Mouse (Mus musculus) hindbrain, embryonic 16.5 days (tissue): ENCODE results near the gene Faim. TPM values are rescaled to one million over a fixed set of nuclear protein-coding genes. Genes with fewer than 3 reads are reported as not detected.
A peak's percentile ranks its signal among the peaks of the same experiment; 100 is the strongest.

Experiments
- ATAC-seq: fragments of 200-750 bp; cut with Nextera tagmentation; 2 replicates; pipeline ENCODE4 v1.8.0; 2017; ENCODE audit warnings: moderate TSS enrichment, moderate library complexity
- H3K27ac ChIP-seq: fragments of 300-500 bp; sonication (generic); 2 replicates; pipeline ENCODE4 v1.5.1; 2014; ENCODE audit warnings: low read depth, mild to moderate bottlenecking, control low read depth, low read length, moderate library complexity
- H3K27me3 ChIP-seq: fragments of 300-500 bp; sonication (generic); replicated peaks from 2 replicates; pipeline ENCODE4 v1.6.1; 2014; ENCODE audit warnings: low read length; ENCODE audit not compliant: control insufficient read depth, insufficient read depth
- H3K36me3 ChIP-seq: fragments of 300-500 bp; sonication (generic); 2 replicates; pipeline ENCODE4 v1.6.1; 2014; ENCODE audit warnings: mild to moderate bottlenecking, low read length, moderate library complexity, mixed read lengths; ENCODE audit not compliant: control insufficient read depth, insufficient read depth
- H3K4me1 ChIP-seq: fragments of 300-500 bp; sonication (generic); 2 replicates; pipeline ENCODE4 v1.6.1; 2014; ENCODE audit warnings: low read depth, low read length; ENCODE audit not compliant: control insufficient read depth, insufficient read depth
- H3K4me2 ChIP-seq: fragments of 300-500 bp; sonication (generic); 2 replicates; pipeline ENCODE4 v1.6.1; 2014; ENCODE audit warnings: mild to moderate bottlenecking, low read length, control low read depth, moderate library complexity
- H3K4me3 ChIP-seq: fragments of 300-500 bp; sonication (generic); 2 replicates; pipeline ENCODE4 v1.5.1; 2014; ENCODE audit warnings: mild to moderate bottlenecking, low read length, control low read depth, moderate library complexity
- H3K9ac ChIP-seq: fragments of 300-500 bp; sonication (generic); 2 replicates; pipeline ENCODE4 v1.6.1; 2014; ENCODE audit warnings: low read depth, mild to moderate bottlenecking, control low read depth, low read length, moderate library complexity
- H3K9me3 ChIP-seq: fragments of 300-500 bp; sonication (generic); 2 replicates; pipeline ENCODE4 v1.6.1; 2014; ENCODE audit warnings: mild to moderate bottlenecking, low read length, moderate library complexity; ENCODE audit not compliant: control insufficient read depth
- WGBS: fragments of 180-500 bp; shearing (Covaris S2); extraction: QIAGEN DNeasy Blood & Tissue Kit; methylation state at CpG from one replicate; pipeline ENCODE4 v1.1.7; 2014; 5-methylcytosine and 5-hydroxymethylcytosine counted together
- polyA plus RNA-seq: library from polyadenylated mRNA; unstranded; fragments of >200 nt; fragmentation: Nextera tagmentation; extraction: Ambion mirVana; gene quantifications from 2 replicates; pipeline ENCODE4 v1.2.1, GENCODE M21; 2015

Gene Faim
- polyA plus RNA-seq, 1 experiment from 2014 or later = 115 TPM

DNA sequence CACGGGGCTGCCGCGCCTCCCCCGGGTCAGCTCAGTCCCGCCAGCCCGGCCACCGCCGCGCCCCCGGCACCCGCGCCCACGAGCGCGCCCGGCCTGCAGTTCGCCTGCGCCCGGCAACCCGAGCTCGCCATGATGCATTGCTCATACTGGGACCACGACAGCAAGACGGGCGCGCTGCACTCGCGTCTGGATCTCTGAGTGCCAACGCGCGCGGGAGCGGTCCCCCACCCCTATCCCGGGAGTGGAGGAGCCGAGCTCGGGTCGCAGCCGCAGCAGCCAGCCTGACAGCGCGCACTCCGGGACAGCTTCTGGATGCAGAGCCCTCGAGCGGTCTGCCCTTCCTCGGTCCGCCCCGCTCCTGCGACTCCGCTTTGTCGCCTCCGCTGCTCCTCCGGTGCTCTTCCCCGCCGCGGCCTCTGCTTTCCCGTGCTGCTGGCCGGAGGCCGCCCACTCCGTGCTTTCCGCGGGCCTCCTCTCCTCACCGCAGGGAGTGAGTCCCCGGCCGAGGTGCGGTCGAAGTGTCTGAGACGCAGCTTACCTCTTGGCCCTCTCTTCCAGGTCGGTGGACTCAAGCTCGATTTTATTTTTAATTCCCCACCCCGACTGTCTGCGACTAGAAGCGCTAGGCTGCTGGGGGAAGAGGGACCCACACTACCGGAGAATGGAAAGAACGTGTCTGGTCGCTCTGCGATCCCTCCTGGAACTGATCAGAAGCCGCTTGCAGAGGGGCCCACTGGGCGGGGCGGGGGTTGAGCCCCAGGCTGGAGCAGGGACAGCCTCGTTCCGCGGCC is 29.4 kb upstream of the Faim start:
- Histone ChIP-seq H3K4me1 (peaks cover 26% of the 10 kb centered on the region), H3K27me3 (peaks cover 49% of the 10 kb centered on the region), H3K9me3 (no peaks in the 10 kb centered on the region), H3K4me3 (peak overlapping the region; percentile 41), H3K36me3 (no peaks in the 10 kb centered on the region), H3K9ac (peak overlapping the region; percentile 55), H3K27ac (no peak overlapping the region; the same call in 1 of the 2 replicates), H3K4me2 (peak overlapping the region; percentile 54)
- peak; percentile 35; the same call in 1 of the 2 replicates for ATAC-seq
- WGBS = under 1% methylated on average over 69 of the region's 80 CpGs

DNA sequence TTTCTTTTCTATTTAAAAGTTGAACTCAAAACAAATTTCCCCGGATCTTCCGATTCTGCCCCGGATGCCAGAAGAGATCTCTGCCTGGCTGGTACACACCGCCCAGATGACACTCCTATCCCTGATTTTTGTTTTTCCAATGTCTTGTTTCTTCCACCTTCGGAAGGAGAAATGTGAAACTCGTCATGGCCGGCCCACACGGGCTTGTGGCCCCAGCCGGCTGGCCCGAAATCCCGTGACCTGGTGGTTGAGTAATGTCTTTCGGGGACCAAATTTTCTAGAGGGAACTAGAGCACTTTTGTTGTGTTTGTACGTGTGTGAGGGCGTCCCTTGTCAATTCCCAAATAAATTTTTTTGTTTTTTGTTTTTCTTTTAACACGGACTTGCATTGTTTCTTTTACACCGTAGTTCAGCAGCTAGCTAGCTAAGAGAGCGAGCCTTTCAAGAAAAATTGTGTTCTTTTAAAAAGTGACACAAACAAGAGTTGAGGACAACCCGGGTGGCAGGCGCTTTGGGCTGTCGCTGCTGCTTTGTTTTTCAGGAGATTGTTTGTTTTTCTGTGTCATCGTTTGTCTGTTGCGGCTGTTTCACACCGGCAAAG is 28.3 kb upstream of the Faim start:
- peaks cover 22% of the 10 kb centered on the region for H3K4me1 ChIP-seq
- H3K27ac ChIP-seq = no peak overlapping the region
- peaks cover 57% of the 10 kb centered on the region for H3K27me3 ChIP-seq
- under 1% methylated on average over 23 of the region's 23 CpGs for WGBS
- peak overlapping the region; percentile 16; the same call in 1 of the 2 replicates for H3K4me3 ChIP-seq
- H3K9me3 ChIP-seq = no peaks in the 10 kb centered on the region
- H3K36me3 ChIP-seq = no peaks in the 10 kb centered on the region
- ATAC-seq = no peak
- H3K4me2 ChIP-seq = peak overlapping the region; percentile 18; the same call in 1 of the 2 replicates
- no peak overlapping the region for H3K9ac ChIP-seq

DNA sequence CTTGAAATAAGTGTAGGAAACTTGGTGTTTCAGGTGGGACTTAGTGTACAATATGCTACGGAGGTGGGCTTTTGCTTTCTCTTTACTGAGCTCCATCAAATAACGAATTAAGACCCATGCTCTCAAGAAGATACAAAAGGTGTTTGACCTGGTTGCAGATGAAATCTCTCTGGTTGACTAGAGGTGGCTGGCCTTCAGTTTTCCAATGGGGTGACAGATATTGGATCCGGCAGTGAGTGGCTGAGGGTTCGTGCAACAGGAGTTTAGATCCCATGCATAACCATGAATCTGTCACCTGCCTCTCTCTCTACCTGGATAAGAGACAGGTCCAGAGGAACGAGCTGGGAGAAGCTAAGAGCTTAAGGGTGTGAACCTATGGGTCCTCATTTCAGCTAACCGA is 27.5 kb upstream of the Faim start:
- WGBS = 5% methylated on average over 6 of the region's 6 CpGs
- Histone ChIP-seq H3K36me3 (no peaks in the 10 kb centered on the region), H3K9ac (no peak overlapping the region), H3K9me3 (no peaks in the 10 kb centered on the region), H3K27ac (no peak overlapping the region), H3K4me2 (peak overlapping the region; percentile 7; the same call in 1 of the 2 replicates), H3K27me3 (peaks cover 58% of the 10 kb centered on the region), H3K4me3 (0 out of 2 replicates have a peak overlapping the region, but pooled peaks have one; percentile 8), H3K4me1 (peaks cover 22% of the 10 kb centered on the region)
- ATAC-seq = no peak

DNA sequence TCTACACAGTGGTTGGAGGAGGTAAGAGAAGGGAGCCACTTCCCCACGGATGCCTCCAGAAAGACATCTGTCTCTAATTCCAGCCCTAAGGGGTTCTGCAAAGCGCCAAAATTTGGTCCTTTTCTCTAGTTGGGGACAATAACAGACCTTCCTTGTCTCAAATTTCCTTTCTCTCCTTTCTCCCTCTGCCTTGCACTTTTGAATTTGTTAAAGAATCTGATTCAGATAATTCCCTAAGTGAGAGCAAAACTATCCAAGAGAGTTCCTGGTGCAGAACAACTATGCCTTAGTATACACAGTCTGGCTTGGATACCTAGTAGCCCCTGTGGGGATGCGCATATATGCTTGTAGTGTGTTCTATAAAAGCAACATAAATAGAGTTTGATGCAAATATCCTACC is 26.3 kb upstream of the Faim start:
- Histone ChIP-seq H3K36me3 (no peaks in the 10 kb centered on the region), H3K27me3 (peaks cover 56% of the 10 kb centered on the region), H3K4me3 (no peak overlapping the region), H3K4me2 (no peak overlapping the region), H3K9ac (no peak overlapping the region), H3K27ac (no peak overlapping the region), H3K9me3 (no peaks in the 10 kb centered on the region), H3K4me1 (peaks cover 20% of the 10 kb centered on the region)
- WGBS = 33% methylated on average over 3 of the region's 3 CpGs
- no peak for ATAC-seq

DNA sequence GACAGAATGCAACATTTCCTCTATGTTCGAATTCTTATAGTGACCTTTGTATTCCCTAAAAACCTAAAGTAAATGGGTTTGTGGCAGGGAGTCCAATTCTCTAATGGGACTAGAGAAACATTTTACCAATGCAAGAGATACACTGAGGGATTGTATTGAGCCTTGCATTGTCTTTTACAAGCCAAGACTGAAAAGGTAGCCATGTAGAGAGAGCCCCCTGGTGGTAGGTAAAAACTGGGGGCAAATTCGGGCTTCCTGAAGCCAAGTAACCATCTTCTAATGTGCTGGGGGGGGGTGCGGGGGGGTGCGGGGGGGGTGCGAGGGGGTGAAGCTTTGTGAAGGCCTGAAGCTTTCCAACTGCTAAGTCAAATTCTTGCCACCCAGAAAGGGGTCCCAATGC is 25.8 kb upstream of the Faim start:
- Histone ChIP-seq H3K4me1 (peaks cover 16% of the 10 kb centered on the region), H3K4me2 (no peak overlapping the region), H3K9me3 (no peaks in the 10 kb centered on the region), H3K36me3 (no peaks in the 10 kb centered on the region), H3K27me3 (peaks cover 60% of the 10 kb centered on the region), H3K9ac (no peak overlapping the region), H3K4me3 (no peak overlapping the region), H3K27ac (no peak overlapping the region)
- ATAC-seq = no peak
- 20% methylated on average over 5 of the region's 5 CpGs for WGBS

DNA sequence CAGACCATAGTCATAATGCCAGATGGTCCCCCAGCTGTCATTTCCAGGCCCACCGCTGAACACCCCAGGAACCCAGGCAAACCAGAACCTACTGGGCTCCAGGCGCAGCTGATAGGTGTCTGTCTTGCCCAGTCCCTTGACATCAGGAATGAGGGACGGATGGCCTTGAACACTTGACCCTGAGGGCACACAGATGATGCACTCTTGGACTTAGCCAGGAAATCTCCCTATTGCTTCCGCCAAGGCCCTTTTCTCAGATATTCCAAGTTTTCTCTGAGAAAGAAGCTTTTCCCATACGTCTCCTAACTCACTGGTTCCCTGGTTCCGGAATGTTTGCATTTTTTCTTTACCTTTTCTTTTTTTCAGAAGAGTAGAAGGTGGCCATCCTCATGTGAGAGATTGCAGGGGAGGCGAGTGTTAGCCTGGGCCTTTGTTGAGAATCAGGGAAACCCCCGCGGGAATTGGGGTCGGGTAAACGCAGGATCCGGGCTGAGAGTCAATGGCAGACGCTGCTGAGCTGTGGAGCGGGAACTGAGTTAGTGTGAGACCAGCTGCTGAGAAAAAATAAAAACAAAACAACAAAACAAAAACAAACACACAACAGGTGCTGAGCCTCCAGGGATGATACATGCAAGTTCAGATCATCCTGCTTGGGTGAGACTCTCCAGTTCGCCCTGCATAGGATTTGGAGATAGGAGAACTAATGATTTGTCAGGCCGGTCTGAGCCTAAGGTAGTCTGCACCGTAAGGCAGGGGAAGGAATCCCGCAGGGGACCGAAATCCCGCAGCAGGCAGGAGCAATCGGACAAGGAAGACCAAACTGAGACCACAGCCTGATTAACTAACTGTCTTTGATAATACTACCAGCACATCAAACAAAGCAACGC is 24.3 kb upstream of the Faim start:
- Histone ChIP-seq H3K36me3 (no peaks in the 10 kb centered on the region), H3K27me3 (peaks cover 69% of the 10 kb centered on the region), H3K9me3 (no peaks in the 10 kb centered on the region), H3K4me2 (no peak overlapping the region), H3K27ac (no peak overlapping the region), H3K4me3 (no peak overlapping the region), H3K4me1 (peaks cover 2% of the 10 kb centered on the region; the same call in 1 of the 2 replicates), H3K9ac (no peak overlapping the region)
- no peak for ATAC-seq
- 6% methylated on average over 22 of the region's 22 CpGs for WGBS

DNA sequence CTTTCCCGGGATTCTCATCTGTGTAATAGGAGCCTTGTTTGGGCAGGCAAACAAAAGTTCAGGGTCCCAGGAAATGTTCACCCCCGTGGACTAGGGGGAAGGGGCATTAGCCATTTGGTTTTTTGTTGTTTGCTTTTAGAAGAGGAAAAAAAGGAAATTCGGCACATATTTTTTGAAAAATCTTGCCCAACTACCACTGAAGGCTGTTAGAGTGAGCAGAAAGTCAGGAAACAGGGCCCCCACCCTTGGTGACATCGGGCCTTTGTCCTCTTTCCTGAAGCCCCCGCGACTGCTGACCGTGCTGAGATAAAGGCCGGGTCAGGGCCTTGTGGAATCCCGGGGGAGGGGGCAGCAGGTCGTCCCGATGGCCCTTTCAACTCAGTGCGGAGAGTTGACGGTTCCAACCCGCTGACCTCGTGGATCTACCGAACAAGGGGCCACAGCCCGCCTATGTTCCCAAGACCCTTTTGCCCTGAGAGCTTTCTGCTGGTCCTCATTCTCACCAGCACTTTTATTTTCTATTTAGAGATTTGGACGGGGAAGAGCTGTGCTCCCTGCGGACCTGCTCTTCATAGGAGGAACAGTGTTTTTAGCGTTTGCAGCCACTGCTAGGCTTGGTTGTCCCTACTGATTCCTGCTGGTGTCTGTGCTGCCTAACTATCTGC is 23.6 kb upstream of the Faim start:
- no peak overlapping the region for H3K4me3 ChIP-seq
- no peaks in the 10 kb centered on the region for H3K36me3 ChIP-seq
- H3K27ac ChIP-seq = no peak overlapping the region
- no peaks in the 10 kb centered on the region for H3K4me1 ChIP-seq
- ATAC-seq = no peak
- H3K9me3 ChIP-seq = no peaks in the 10 kb centered on the region
- H3K4me2 ChIP-seq = no peak overlapping the region
- no peak overlapping the region for H3K9ac ChIP-seq
- 1% methylated on average over 20 of the region's 20 CpGs for WGBS
- peaks cover 75% of the 10 kb centered on the region for H3K27me3 ChIP-seq

DNA sequence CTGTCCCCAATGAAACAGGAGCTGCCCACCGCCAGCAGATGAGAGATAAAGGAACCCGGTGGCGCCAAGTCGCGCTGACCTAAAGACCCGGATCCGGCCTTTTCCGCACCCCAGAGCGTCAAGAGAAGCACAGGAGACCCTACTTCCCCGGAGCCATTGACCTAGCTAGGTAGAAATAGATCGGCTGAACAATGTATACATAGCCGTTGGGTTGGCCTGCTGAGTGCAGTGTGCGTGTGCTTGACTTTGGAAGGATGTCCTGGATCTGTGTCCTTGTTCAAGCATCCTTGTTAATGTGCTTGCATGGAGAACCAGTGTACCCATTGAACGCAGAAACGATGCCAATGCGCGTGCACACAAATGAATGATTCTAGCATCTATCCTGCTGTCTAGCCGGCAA is 22.5 kb upstream of the Faim start:
- Histone ChIP-seq H3K9me3 (no peaks in the 10 kb centered on the region), H3K4me3 (no peak overlapping the region), H3K4me1 (no peaks in the 10 kb centered on the region), H3K4me2 (no peak overlapping the region), H3K9ac (no peak overlapping the region), H3K27ac (no peak overlapping the region), H3K36me3 (no peaks in the 10 kb centered on the region), H3K27me3 (peaks cover 73% of the 10 kb centered on the region)
- ATAC-seq = no peak
- 5% methylated on average over 18 of the region's 18 CpGs for WGBS
